Mouse (Mus musculus) liver, adult 2 months (tissue): ENCODE data around the gene Cfl1.

Experiments
- CTCF ChIP-seq: fragments of 200-500 bp; IDR thresholded peaks from 2 replicates; pipeline ENCODE4 v1.5.1; 2011; ENCODE audit warnings: low read depth, low read length, control low read depth
- POLR2A ChIP-seq: fragments of 200-500 bp; IDR thresholded peaks from 2 replicates; pipeline ENCODE4 v1.6.1; 2011; ENCODE audit warnings: low read length, control low read depth; ENCODE audit not compliant: insufficient read depth; ENCODE audit errors: extremely low read depth

GRCm38 (mm10) chr19:5455568-5455967, 34.7 kb upstream of the Cfl1 start:
- no peak for TF ChIP-seq CTCF
- TF ChIP-seq POLR2A, result no peak
